Mouse (Mus musculus): ENCODE data around the gene Sgca. TPM values are rescaled to one million over a fixed set of nuclear protein-coding genes. Genes with fewer than 3 reads are reported as not detected.

The Sgca gene
- polyA plus RNA-seq, 1 experiment from 2014 or later = 0.96 TPM

- Histone ChIP-seq H3K4me1 (ENCODE audit: control insufficient read depth, low read depth, low read length) (peaks cover 78% of the 10 kb centered on the region), H3K27ac (ENCODE audit: low read length) (peak within 1 kb of the TSS; percentile 77), H3K9me3 (replicated peaks; ENCODE audit: control insufficient read depth, low read length) (no peaks in the 10 kb centered on the region), H3K9ac (ENCODE audit: low read depth, low read length) (peak within 1 kb of the TSS; percentile 87), H3K27me3 (ENCODE audit: control insufficient read depth, insufficient read depth, low read depth, low read length) (no peaks in the 10 kb centered on the region), H3K36me3 (ENCODE audit: control insufficient read depth, insufficient read depth) (no peaks in the 10 kb centered on the region), H3K4me2 (ENCODE audit: low read depth, low read length) (peak within 1 kb of the TSS; percentile 97), H3K4me3 (ENCODE audit: low read depth, low read length) (peak within 1 kb of the TSS; percentile 84)
- under 1% methylated on average over 49 of the region's 69 CpGs for WGBS (ENCODE audit: insufficient replicate concordance)
- peak; percentile 83 for ATAC-seq (ENCODE audit: low read depth)
Observed at GRCm38 (mm10) chr11:94990749-94991577, 14.8 kb upstream of the Sgca start, which contains the start of gene Ppp1r9b. Gene Ppp1r9b (plus strand): TSS chr11:94991035.

- ATAC-seq (ENCODE audit: low read depth) = no peak
- H3K4me1 ChIP-seq (ENCODE audit: control insufficient read depth, low read depth, low read length) = peaks cover 74% of the 10 kb centered on the region
- H3K4me3 ChIP-seq (ENCODE audit: low read depth, low read length) = peak overlapping the region; percentile 84
Observed at GRCm38 (mm10) chr11:94990102-94990748, 14.1 kb upstream of the Sgca start.

GRCm38 (mm10) chr11:94989562-94990017 lies 13.5 kb upstream of the Sgca start:
- H3K4me1 ChIP-seq (ENCODE audit: control insufficient read depth, low read depth, low read length) = peaks cover 74% of the 10 kb centered on the region
- peak overlapping the region; percentile 97 for H3K4me2 ChIP-seq (ENCODE audit: low read depth, low read length)
- H3K36me3 ChIP-seq (ENCODE audit: control insufficient read depth, insufficient read depth) = no peaks in the 10 kb centered on the region
- 0% methylated on average over 12 of the region's 12 CpGs for WGBS (ENCODE audit: insufficient replicate concordance)
- peak overlapping the region; percentile 87 for H3K9ac ChIP-seq (ENCODE audit: low read depth, low read length)
- peak; percentile 46 for ATAC-seq (ENCODE audit: low read depth)
- peak overlapping the region; percentile 66 for H3K27ac ChIP-seq (ENCODE audit: low read length)
- no peaks in the 10 kb centered on the region for H3K9me3 ChIP-seq (replicated peaks; ENCODE audit: control insufficient read depth, low read length)
- H3K27me3 ChIP-seq (ENCODE audit: control insufficient read depth, insufficient read depth, low read depth, low read length) = no peaks in the 10 kb centered on the region
- peak overlapping the region; percentile 84 for H3K4me3 ChIP-seq (ENCODE audit: low read depth, low read length)

More at GRCm38 (mm10) chr11:94990102-94990748, 14.1 kb upstream of the Sgca start:
- Histone ChIP-seq H3K9me3 (replicated peaks; ENCODE audit: control insufficient read depth, low read length) (no peaks in the 10 kb centered on the region), H3K9ac (ENCODE audit: low read depth, low read length) (peak overlapping the region; percentile 87), H3K27ac (ENCODE audit: low read length) (peak overlapping the region; percentile 48), H3K4me2 (ENCODE audit: low read depth, low read length) (peak overlapping the region; percentile 97), H3K27me3 (ENCODE audit: control insufficient read depth, insufficient read depth, low read depth, low read length) (no peaks in the 10 kb centered on the region), H3K36me3 (ENCODE audit: control insufficient read depth, insufficient read depth) (no peaks in the 10 kb centered on the region)
- WGBS (ENCODE audit: insufficient replicate concordance) = 32% methylated on average over 6 of the region's 6 CpGs

GRCm38 (mm10) chr11:94988780-94989561 lies 12.8 kb upstream of the Sgca start:
- 35% methylated on average over 10 of the region's 10 CpGs for WGBS (ENCODE audit: insufficient replicate concordance)
- Histone ChIP-seq H3K36me3 (ENCODE audit: control insufficient read depth, insufficient read depth) (no peaks in the 10 kb centered on the region), H3K27ac (ENCODE audit: low read length) (peak overlapping the region; percentile 66), H3K4me1 (ENCODE audit: control insufficient read depth, low read depth, low read length) (peaks cover 73% of the 10 kb centered on the region), H3K4me3 (ENCODE audit: low read depth, low read length) (peak overlapping the region; percentile 84), H3K4me2 (ENCODE audit: low read depth, low read length) (peak overlapping the region; percentile 97), H3K9ac (ENCODE audit: low read depth, low read length) (peak overlapping the region; percentile 87), H3K9me3 (replicated peaks; ENCODE audit: control insufficient read depth, low read length) (no peaks in the 10 kb centered on the region), H3K27me3 (ENCODE audit: control insufficient read depth, insufficient read depth, low read depth, low read length) (no peaks in the 10 kb centered on the region)
- no peak for ATAC-seq (ENCODE audit: low read depth)

- no peak overlapping the region for H3K9ac ChIP-seq (ENCODE audit: low read depth, low read length)
- WGBS (ENCODE audit: insufficient replicate concordance) = 60% methylated on average over 8 of the region's 8 CpGs
- no peak overlapping the region for H3K4me3 ChIP-seq (ENCODE audit: low read depth, low read length)
- no peak for ATAC-seq (ENCODE audit: low read depth)
- H3K4me1 ChIP-seq (ENCODE audit: control insufficient read depth, low read depth, low read length) = peaks cover 62% of the 10 kb centered on the region
- no peaks in the 10 kb centered on the region for H3K36me3 ChIP-seq (ENCODE audit: control insufficient read depth, insufficient read depth)
- H3K9me3 ChIP-seq (replicated peaks; ENCODE audit: control insufficient read depth, low read length) = no peaks in the 10 kb centered on the region
- 0 out of 2 replicates have a peak overlapping the region, but pooled peaks have one; percentile 13 for H3K27ac ChIP-seq (ENCODE audit: low read length)
- no peaks in the 10 kb centered on the region for H3K27me3 ChIP-seq (ENCODE audit: control insufficient read depth, insufficient read depth, low read depth, low read length)
- 0 out of 2 replicates have a peak overlapping the region, but pooled peaks have one; percentile 3 for H3K4me2 ChIP-seq (ENCODE audit: low read depth, low read length)
Observed at GRCm38 (mm10) chr11:94987851-94988250, 11.7 kb upstream of the Sgca start.

- WGBS (ENCODE audit: insufficient replicate concordance) = 49% methylated on average over 6 of the region's 6 CpGs
- H3K4me3 ChIP-seq (ENCODE audit: low read depth, low read length) = no peak overlapping the region
- no peaks in the 10 kb centered on the region for H3K36me3 ChIP-seq (ENCODE audit: control insufficient read depth, insufficient read depth)
- no peaks in the 10 kb centered on the region for H3K27me3 ChIP-seq (ENCODE audit: control insufficient read depth, insufficient read depth, low read depth, low read length)
- H3K27ac ChIP-seq (ENCODE audit: low read length) = 0 out of 2 replicates have a peak overlapping the region, but pooled peaks have one; percentile 27
- 0 out of 2 replicates have a peak overlapping the region, but pooled peaks have one; percentile 4 for H3K9ac ChIP-seq (ENCODE audit: low read depth, low read length)
- H3K4me2 ChIP-seq (ENCODE audit: low read depth, low read length) = no peak overlapping the region
- no peak for ATAC-seq (ENCODE audit: low read depth)
- no peaks in the 10 kb centered on the region for H3K9me3 ChIP-seq (replicated peaks; ENCODE audit: control insufficient read depth, low read length)
- H3K4me1 ChIP-seq (ENCODE audit: control insufficient read depth, low read depth, low read length) = peaks cover 58% of the 10 kb centered on the region
Observed at GRCm38 (mm10) chr11:94987341-94987740, 11.2 kb upstream of the Sgca start.

- Histone ChIP-seq H3K4me2 (ENCODE audit: low read depth, low read length) (no peak overlapping the region), H3K9me3 (replicated peaks; ENCODE audit: control insufficient read depth, low read length) (no peaks in the 10 kb centered on the region), H3K4me3 (ENCODE audit: low read depth, low read length) (no peak overlapping the region), H3K27ac (ENCODE audit: low read length) (no peak overlapping the region), H3K4me1 (ENCODE audit: control insufficient read depth, low read depth, low read length) (peaks cover 52% of the 10 kb centered on the region), H3K9ac (ENCODE audit: low read depth, low read length) (no peak overlapping the region), H3K36me3 (ENCODE audit: control insufficient read depth, insufficient read depth) (no peaks in the 10 kb centered on the region), H3K27me3 (ENCODE audit: control insufficient read depth, insufficient read depth, low read depth, low read length) (no peaks in the 10 kb centered on the region)
- WGBS (ENCODE audit: insufficient replicate concordance) = 47% methylated on average over 2 of the region's 2 CpGs
- no peak for ATAC-seq (ENCODE audit: low read depth)
Observed at GRCm38 (mm10) chr11:94986435-94986834, 10.3 kb upstream of the Sgca start.

GRCm38 (mm10) chr11:94985822-94986221 lies 9.7 kb upstream of the Sgca start:
- 77% methylated on average over 5 of the region's 5 CpGs for WGBS (ENCODE audit: insufficient replicate concordance)
- Histone ChIP-seq H3K9me3 (replicated peaks; ENCODE audit: control insufficient read depth, low read length) (no peaks in the 10 kb centered on the region), H3K27ac (ENCODE audit: low read length) (no peak overlapping the region), H3K4me1 (ENCODE audit: control insufficient read depth, low read depth, low read length) (peaks cover 52% of the 10 kb centered on the region), H3K4me2 (ENCODE audit: low read depth, low read length) (no peak overlapping the region), H3K4me3 (ENCODE audit: low read depth, low read length) (no peak overlapping the region), H3K9ac (ENCODE audit: low read depth, low read length) (no peak overlapping the region), H3K36me3 (ENCODE audit: control insufficient read depth, insufficient read depth) (no peaks in the 10 kb centered on the region), H3K27me3 (ENCODE audit: control insufficient read depth, insufficient read depth, low read depth, low read length) (no peaks in the 10 kb centered on the region)
- no peak for ATAC-seq (ENCODE audit: low read depth)

All from liver, embryonic 16.5 days (tissue).